Mouse (Mus musculus) liver, adult 2 months (tissue): ENCODE measurements around the gene Bmp2k. TPM values are rescaled to one million over a fixed set of nuclear protein-coding genes. Genes with fewer than 3 reads are reported as not detected.

Source experiments
- DNase-seq: peaks from one replicate; pipeline ENCODE4 v3.0.0-alpha.2; 2011; ENCODE audit warnings: low read depth, low spot score; ENCODE audit errors: extremely low read depth
- H3K27ac ChIP-seq: fragments of 200-500 bp; replicated peaks from 2 replicates; pipeline ENCODE4 v1.5.1; 2012; ENCODE audit warnings: low read depth, mild to moderate bottlenecking, control low read depth, inconsistent platforms, low read length; ENCODE audit not compliant: insufficient read depth
- H3K27me3 ChIP-seq: fragments of 200-500 bp; 2 replicates; pipeline ENCODE4 v1.6.1; 2012; ENCODE audit warnings: mild to moderate bottlenecking, moderate library complexity, low read length, inconsistent platforms; ENCODE audit not compliant: control insufficient read depth, insufficient read depth
- H3K36me3 ChIP-seq: fragments of 200-500 bp; 2 replicates; pipeline ENCODE4 v1.6.1; 2012; ENCODE audit warnings: low read length, inconsistent platforms; ENCODE audit not compliant: control insufficient read depth, insufficient read depth
- H3K4me1 ChIP-seq: fragments of 200-500 bp; 2 replicates; pipeline ENCODE4 v1.6.1; 2011; ENCODE audit warnings: low read length; ENCODE audit not compliant: control insufficient read depth, insufficient read depth
- H3K4me3 ChIP-seq: fragments of 200-500 bp; 2 replicates; pipeline ENCODE4 v1.5.1; 2011; ENCODE audit warnings: low read depth, mild to moderate bottlenecking, control low read depth, low read length, moderate library complexity; ENCODE audit not compliant: insufficient read depth
- H3K79me2 ChIP-seq: fragments of 200-500 bp; 2 replicates; pipeline ENCODE4 v1.6.1; 2012; ENCODE audit warnings: inconsistent platforms, mild to moderate bottlenecking, low read length, moderate library complexity; ENCODE audit not compliant: control insufficient read depth, insufficient read depth
- H3K9ac ChIP-seq: fragments of 200-500 bp; 2 replicates; pipeline ENCODE4 v1.6.1; 2012; ENCODE audit warnings: low read depth, mild to moderate bottlenecking, control low read depth, inconsistent platforms, low read length
- CTCF ChIP-seq: fragments of 200-500 bp; IDR thresholded peaks from 2 replicates; pipeline ENCODE4 v1.5.1; 2011; ENCODE audit warnings: low read depth, low read length, control low read depth
- POLR2A ChIP-seq: fragments of 200-500 bp; IDR thresholded peaks from 2 replicates; pipeline ENCODE4 v1.6.1; 2011; ENCODE audit warnings: low read length, control low read depth; ENCODE audit not compliant: insufficient read depth; ENCODE audit errors: extremely low read depth
- WGBS: fragments of 180-500 bp; shearing (Covaris S2); methylation state at CpG from one replicate; pipeline ENCODE4 v1.1.7; 2018; 5-methylcytosine and 5-hydroxymethylcytosine counted together
- polyA plus RNA-seq: library from polyadenylated mRNA; depleted of rRNA; stranded (reverse); fragments of >200 nt; gene quantifications from 2 replicates; pipeline ENCODE4 v1.2.3, GENCODE M21; 2012
- total RNA-seq: library from RNA; depleted of rRNA; stranded (reverse); fragments of >200 nt; gene quantifications from 2 replicates; pipeline ENCODE4 v1.2.3, GENCODE M21; 2014

Gene Bmp2k
- total and polyA plus RNA-seq, 2 experiments = 2.9 to 7.1 TPM

GRCm38 (mm10) chr5:97031771-97032170, 34.3 kb downstream of the Bmp2k start:
- Histone ChIP-seq H3K27ac (no peak overlapping the region), H3K4me3 (no peak overlapping the region), H3K79me2 (peaks cover 3% of the 10 kb centered on the region; the same call in 1 of the 2 replicates), H3K27me3 (no peaks in the 10 kb centered on the region), H3K36me3 (peaks cover 12% of the 10 kb centered on the region), H3K9ac (no peak overlapping the region), H3K4me1 (no peaks in the 10 kb centered on the region)
- WGBS = 94% methylated on average over 6 of the region's 6 CpGs
- TF ChIP-seq POLR2A = no peak
- TF ChIP-seq CTCF = no peak
- DNase-seq = no peak

- no peak for DNase-seq
- TF ChIP-seq CTCF = no peak
- no peak for TF ChIP-seq POLR2A
- Histone ChIP-seq H3K9ac (no peak overlapping the region), H3K4me3 (no peak overlapping the region), H3K27ac (no peak overlapping the region), H3K4me1 (no peaks in the 10 kb centered on the region), H3K79me2 (no peaks in the 10 kb centered on the region), H3K36me3 (peaks cover 9% of the 10 kb centered on the region), H3K27me3 (no peaks in the 10 kb centered on the region)
- 94% methylated on average over 7 of the region's 7 CpGs for WGBS
Measured at GRCm38 (mm10) chr5:97045260-97045659, 47.8 kb downstream of the Bmp2k start.

GRCm38 (mm10) chr5:97046680-97047079, 49.2 kb downstream of the Bmp2k start:
- Histone ChIP-seq H3K9ac (no peak overlapping the region), H3K4me3 (no peak overlapping the region), H3K36me3 (peaks cover 7% of the 10 kb centered on the region), H3K79me2 (no peaks in the 10 kb centered on the region), H3K27me3 (no peaks in the 10 kb centered on the region), H3K27ac (no peak overlapping the region), H3K4me1 (no peaks in the 10 kb centered on the region)
- TF ChIP-seq POLR2A = no peak
- TF ChIP-seq CTCF = no peak
- no peak for DNase-seq
- 86% methylated on average over 10 of the region's 10 CpGs for WGBS

DNA sequence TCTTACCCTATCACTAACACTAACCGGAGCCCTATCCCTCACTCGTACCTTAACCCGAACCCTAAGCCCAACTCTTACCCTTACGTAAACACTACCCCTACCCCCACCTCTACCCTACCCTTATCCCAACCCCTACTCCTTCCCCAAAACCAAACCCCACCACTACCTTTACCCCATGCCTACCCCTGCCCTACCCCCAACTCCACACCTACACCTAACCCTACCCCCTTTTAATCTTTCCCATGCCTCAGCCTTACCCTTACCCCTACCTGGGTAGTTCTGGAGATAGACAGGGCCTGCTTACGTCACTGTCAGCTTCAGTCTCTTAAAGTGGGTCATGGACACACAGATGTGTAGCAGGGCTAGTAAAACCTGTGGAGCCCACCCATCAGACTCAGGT, 51.4 kb downstream of the Bmp2k start:
- peaks cover 13% of the 10 kb centered on the region for H3K36me3 ChIP-seq
- WGBS = 96% methylated on average over 5 of the region's 5 CpGs

DNA sequence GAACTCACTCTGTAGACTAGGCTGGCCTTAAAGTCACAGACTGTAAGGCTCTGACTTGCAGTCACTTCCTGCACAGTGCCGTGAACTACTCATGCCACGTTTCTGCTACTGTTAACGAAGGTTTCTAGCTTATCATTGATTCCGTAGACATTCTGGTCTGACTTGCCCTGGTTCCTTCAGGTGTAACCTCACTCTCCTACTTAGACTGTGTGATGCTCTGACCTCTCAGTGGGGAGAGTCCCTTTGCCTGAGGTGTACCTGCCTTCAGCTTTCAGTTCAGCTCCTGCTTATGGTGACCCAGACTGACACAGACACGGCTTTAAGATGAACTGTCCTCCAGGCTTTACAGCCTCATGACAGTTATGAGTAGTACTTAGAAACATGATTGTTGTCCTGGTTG, 56.7 kb downstream of the Bmp2k start:
- no peak overlapping the region for H3K27ac ChIP-seq
- peaks cover 9% of the 10 kb centered on the region; the same call in 1 of the 2 replicates for H3K4me1 ChIP-seq
- no peak overlapping the region for H3K4me3 ChIP-seq
- H3K36me3 ChIP-seq = peaks cover 14% of the 10 kb centered on the region
- no peaks in the 10 kb centered on the region for H3K27me3 ChIP-seq
- no peak overlapping the region for H3K9ac ChIP-seq
- no peak for DNase-seq
- 85% methylated on average over 5 of the region's 5 CpGs for WGBS
- TF ChIP-seq CTCF = no peak
- H3K79me2 ChIP-seq = no peaks in the 10 kb centered on the region

More for the DNA sequence above, 51.4 kb downstream of the Bmp2k start:
- no peaks in the 10 kb centered on the region for H3K27me3 ChIP-seq
- H3K27ac ChIP-seq = no peak overlapping the region
- no peak for DNase-seq
- H3K9ac ChIP-seq = no peak overlapping the region
- no peaks in the 10 kb centered on the region for H3K79me2 ChIP-seq
- H3K4me1 ChIP-seq = no peaks in the 10 kb centered on the region
- TF ChIP-seq POLR2A = no peak
- no peak for TF ChIP-seq CTCF
- no peak overlapping the region for H3K4me3 ChIP-seq

GRCm38 (mm10) chr5:97054801-97055200, 57.3 kb downstream of the Bmp2k start:
- TF ChIP-seq CTCF = no peak
- no peak for TF ChIP-seq POLR2A
- no peak overlapping the region for H3K27ac ChIP-seq
- WGBS = 90% methylated on average over 10 of the region's 10 CpGs
- H3K79me2 ChIP-seq = no peaks in the 10 kb centered on the region
- peaks cover 14% of the 10 kb centered on the region for H3K36me3 ChIP-seq
- peaks cover 9% of the 10 kb centered on the region; the same call in 1 of the 2 replicates for H3K4me1 ChIP-seq
- no peak for DNase-seq
- no peak overlapping the region for H3K9ac ChIP-seq
- no peak overlapping the region for H3K4me3 ChIP-seq
- H3K27me3 ChIP-seq = no peaks in the 10 kb centered on the region
